Mouse (Mus musculus): ENCODE results near the gene Tmem178b. TPM values are rescaled to one million over a fixed set of nuclear protein-coding genes. Genes with fewer than 3 reads are reported as not detected.

Tmem178b gene
- total and polyA plus RNA-seq, 2 experiments from 2014 or later = 0.07 TPM; not detected in 1

DNA sequence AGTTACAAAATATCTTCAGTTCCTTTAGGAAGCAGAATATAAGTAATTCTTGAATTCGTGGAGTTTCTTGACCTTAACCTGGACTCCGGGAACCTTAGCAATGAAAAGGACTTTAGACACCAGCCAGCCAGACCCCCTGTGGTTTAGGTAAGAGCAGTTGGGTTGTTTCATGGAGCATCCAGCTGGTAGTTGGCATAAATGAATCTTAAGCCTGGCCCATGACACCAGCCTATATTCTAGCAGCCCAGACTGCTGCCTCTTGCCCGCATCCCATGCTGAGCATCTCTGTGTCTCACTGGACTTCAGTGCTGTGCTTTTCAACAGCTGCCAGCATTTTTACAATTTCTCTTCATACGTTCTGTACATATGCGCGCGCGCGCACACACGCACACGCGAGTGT lies 344.1 kb downstream of the Tmem178b start:
- no peaks in the 10 kb centered on the region for H3K9me3 ChIP-seq (replicated peaks; ENCODE audit: control insufficient read depth, low read length)
- no peak overlapping the region for H3K27ac ChIP-seq (ENCODE audit: low read depth)
- H3K36me3 ChIP-seq (replicated peaks; ENCODE audit: control insufficient read depth, insufficient read depth, low read length) = no peaks in the 10 kb centered on the region
- no peaks in the 10 kb centered on the region for H3K27me3 ChIP-seq (ENCODE audit: control insufficient read depth, insufficient read depth, low read length)
- H3K9ac ChIP-seq (replicated peaks; ENCODE audit: low read depth, low read length) = no peak overlapping the region
- TF ChIP-seq CTCF (IDR thresholded peaks at IDR 0.05; ENCODE audit: low read depth) = no peak
- no peak for TF ChIP-seq EP300 (IDR thresholded peaks at IDR 0.05; ENCODE audit: low read depth)
- ATAC-seq (ENCODE audit: insufficient read depth, low read depth) (no peak), DNase-seq (ENCODE audit: low spot score) (no peak)
- H3K4me3 ChIP-seq (ENCODE audit: low read depth, low read length) = no peak overlapping the region
- 95% methylated on average over 12 of the region's 12 CpGs for WGBS
- no peaks in the 10 kb centered on the region for H3K4me1 ChIP-seq (ENCODE audit: control insufficient read depth, insufficient read depth)
- H3K4me2 ChIP-seq (ENCODE audit: low read depth, low read length) = no peak overlapping the region

DNA sequence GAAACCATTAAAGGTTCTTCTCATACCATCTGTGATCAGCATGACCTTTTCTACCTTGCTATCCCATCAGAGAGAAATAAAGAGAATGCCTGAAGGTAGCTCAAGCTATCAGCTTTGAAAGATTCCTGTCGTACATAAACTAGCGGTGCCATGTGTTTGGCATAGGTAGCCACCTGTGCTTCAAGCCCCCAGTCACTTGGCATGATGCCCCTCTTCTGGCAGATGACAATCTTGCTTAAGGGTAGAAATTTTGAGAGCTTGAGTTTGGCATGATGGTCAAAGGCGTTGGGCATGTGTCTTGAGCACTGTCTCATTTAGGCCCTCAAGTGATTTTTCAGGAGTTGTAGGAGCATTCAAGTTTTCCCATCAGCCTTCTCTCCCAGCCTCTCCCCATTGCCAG lies 344.6 kb downstream of the Tmem178b start:
- DNase-seq (ENCODE audit: low spot score) = no peak
- no peaks in the 10 kb centered on the region for H3K27me3 ChIP-seq (ENCODE audit: control insufficient read depth, insufficient read depth, low read length)
- no peak for ATAC-seq (ENCODE audit: insufficient read depth, low read depth)
- TF ChIP-seq EP300 (IDR thresholded peaks at IDR 0.05; ENCODE audit: low read depth) (no peak), CTCF (IDR thresholded peaks at IDR 0.05; ENCODE audit: low read depth) (no peak)
- no peaks in the 10 kb centered on the region for H3K4me1 ChIP-seq (ENCODE audit: control insufficient read depth, insufficient read depth)
- H3K4me3 ChIP-seq (ENCODE audit: low read depth, low read length) = no peak overlapping the region
- WGBS = 78% methylated on average over 3 of the region's 3 CpGs
- H3K27ac ChIP-seq (ENCODE audit: low read depth) = no peak overlapping the region
- H3K9me3 ChIP-seq (replicated peaks; ENCODE audit: control insufficient read depth, low read length) = no peaks in the 10 kb centered on the region
- no peaks in the 10 kb centered on the region for H3K36me3 ChIP-seq (replicated peaks; ENCODE audit: control insufficient read depth, insufficient read depth, low read length)
- no peak overlapping the region for H3K4me2 ChIP-seq (ENCODE audit: low read depth, low read length)
- H3K9ac ChIP-seq (replicated peaks; ENCODE audit: low read depth, low read length) = no peak overlapping the region

DNA sequence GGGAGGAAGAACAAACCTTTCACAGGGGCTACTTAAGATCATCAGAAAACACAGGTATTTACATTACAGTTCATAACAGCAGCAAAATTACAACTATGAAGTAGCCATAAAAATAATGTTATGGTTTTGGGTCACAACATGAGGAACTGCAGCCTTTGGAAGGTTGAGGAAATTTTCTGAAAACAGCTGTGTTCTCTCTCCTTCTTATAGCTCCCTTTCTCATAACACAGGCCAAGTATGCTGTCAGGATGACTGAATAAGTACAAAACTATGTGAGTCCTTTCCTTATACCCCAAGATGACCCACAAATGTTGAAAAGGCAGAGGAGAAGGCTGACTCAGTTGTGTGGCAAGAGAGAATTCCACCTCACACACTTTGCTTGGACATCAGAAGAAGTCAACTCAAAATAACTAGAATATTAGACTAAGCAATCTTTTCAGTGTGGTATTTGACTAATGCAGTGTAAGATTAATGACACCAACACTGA lies 347.6 kb downstream of the Tmem178b start:
- DNase-seq (ENCODE audit: low spot score) (no peak), ATAC-seq (ENCODE audit: insufficient read depth, low read depth) (no peak)
- H3K27ac ChIP-seq (ENCODE audit: low read depth) = no peak overlapping the region

DNA sequence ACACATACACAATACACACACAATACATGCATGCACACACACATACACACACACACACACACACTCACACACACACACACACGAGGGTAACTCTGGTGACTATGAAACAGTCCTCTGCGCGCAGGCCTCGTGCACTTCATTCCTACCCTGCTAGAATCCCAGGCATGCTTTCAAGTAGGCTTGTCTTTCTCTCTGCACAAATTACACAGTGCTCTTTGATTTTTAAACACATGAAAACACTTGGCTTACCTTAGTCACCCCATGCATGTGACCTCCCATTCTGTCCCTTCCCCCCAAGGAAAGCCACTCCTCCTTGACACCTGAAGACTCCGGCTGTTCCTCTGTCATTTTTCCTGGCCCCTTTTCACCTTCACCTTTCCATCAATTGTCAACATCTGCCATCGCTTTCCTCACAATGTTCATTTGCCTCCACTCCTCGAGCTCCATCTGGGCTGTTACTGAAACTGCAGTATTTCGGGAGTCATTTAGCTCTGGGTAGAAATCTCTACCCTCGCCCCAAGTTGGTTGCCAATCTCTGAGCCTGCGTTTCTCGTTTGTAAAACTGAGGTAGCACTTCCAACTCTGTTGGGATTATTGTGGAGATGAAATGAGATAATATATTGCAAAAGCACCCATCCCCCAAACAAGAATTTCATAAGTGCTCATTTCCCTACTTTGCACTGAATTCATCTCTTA lies 352.7 kb downstream of the Tmem178b start:
- DNase-seq (ENCODE audit: low spot score) (no peak), ATAC-seq (ENCODE audit: insufficient read depth, low read depth) (no peak)
- Histone ChIP-seq H3K9me3 (replicated peaks; ENCODE audit: control insufficient read depth, low read length) (no peaks in the 10 kb centered on the region), H3K27ac (ENCODE audit: low read depth) (no peak overlapping the region), H3K36me3 (replicated peaks; ENCODE audit: control insufficient read depth, insufficient read depth, low read length) (no peaks in the 10 kb centered on the region), H3K27me3 (ENCODE audit: control insufficient read depth, insufficient read depth, low read length) (no peaks in the 10 kb centered on the region), H3K4me3 (ENCODE audit: low read depth, low read length) (no peak overlapping the region), H3K4me2 (ENCODE audit: low read depth, low read length) (no peak overlapping the region), H3K9ac (replicated peaks; ENCODE audit: low read depth, low read length) (no peak overlapping the region), H3K4me1 (ENCODE audit: control insufficient read depth, insufficient read depth) (no peaks in the 10 kb centered on the region)
- WGBS = 76% methylated on average over 11 of the region's 11 CpGs
- TF ChIP-seq CTCF (IDR thresholded peaks at IDR 0.05; ENCODE audit: low read depth) = no peak
- no peak for TF ChIP-seq EP300 (IDR thresholded peaks at IDR 0.05; ENCODE audit: low read depth)

More for the DNA sequence above, 347.6 kb downstream of the Tmem178b start:
- no peak overlapping the region for H3K4me2 ChIP-seq (ENCODE audit: low read depth, low read length)
- no peaks in the 10 kb centered on the region for H3K4me1 ChIP-seq (ENCODE audit: control insufficient read depth, insufficient read depth)
- H3K4me3 ChIP-seq (ENCODE audit: low read depth, low read length) = no peak overlapping the region
- no peaks in the 10 kb centered on the region for H3K36me3 ChIP-seq (replicated peaks; ENCODE audit: control insufficient read depth, insufficient read depth, low read length)
- H3K9ac ChIP-seq (replicated peaks; ENCODE audit: low read depth, low read length) = no peak overlapping the region
- no peaks in the 10 kb centered on the region for H3K27me3 ChIP-seq (ENCODE audit: control insufficient read depth, insufficient read depth, low read length)
- TF ChIP-seq CTCF (IDR thresholded peaks at IDR 0.05; ENCODE audit: low read depth) (no peak), EP300 (IDR thresholded peaks at IDR 0.05; ENCODE audit: low read depth) (no peak)
- no peaks in the 10 kb centered on the region for H3K9me3 ChIP-seq (replicated peaks; ENCODE audit: control insufficient read depth, low read length)

DNA sequence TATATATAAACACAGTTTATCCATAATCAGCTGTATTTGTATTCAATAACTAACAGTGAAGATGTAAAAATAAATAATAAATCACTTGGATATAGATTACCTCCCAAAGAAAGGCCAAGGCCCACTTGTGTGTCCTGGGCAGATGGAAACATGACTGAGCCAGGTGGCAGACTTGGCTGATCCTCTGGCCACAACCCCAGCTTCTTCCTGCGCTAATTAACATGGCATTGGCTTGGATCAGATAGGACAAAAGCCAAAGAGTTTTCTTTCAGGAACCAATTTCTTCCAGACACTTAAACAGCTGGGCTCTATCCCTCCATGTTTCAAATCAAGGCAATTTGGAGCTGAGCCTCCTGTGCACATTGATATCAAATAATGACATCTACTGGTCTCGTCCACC lies 355.9 kb downstream of the Tmem178b start:
- Histone ChIP-seq H3K4me3 (ENCODE audit: low read depth, low read length) (no peak overlapping the region), H3K9me3 (replicated peaks; ENCODE audit: control insufficient read depth, low read length) (no peaks in the 10 kb centered on the region), H3K27ac (ENCODE audit: low read depth) (no peak overlapping the region), H3K9ac (replicated peaks; ENCODE audit: low read depth, low read length) (no peak overlapping the region), H3K4me1 (ENCODE audit: control insufficient read depth, insufficient read depth) (no peaks in the 10 kb centered on the region), H3K27me3 (ENCODE audit: control insufficient read depth, insufficient read depth, low read length) (no peaks in the 10 kb centered on the region), H3K4me2 (ENCODE audit: low read depth, low read length) (no peak overlapping the region), H3K36me3 (replicated peaks; ENCODE audit: control insufficient read depth, insufficient read depth, low read length) (no peaks in the 10 kb centered on the region)
- 68% methylated on average over 2 of the region's 2 CpGs for WGBS
- TF ChIP-seq CTCF (IDR thresholded peaks at IDR 0.05; ENCODE audit: low read depth) (no peak), EP300 (IDR thresholded peaks at IDR 0.05; ENCODE audit: low read depth) (no peak)
- no peak for DNase-seq (ENCODE audit: low spot score)
- no peak for ATAC-seq (ENCODE audit: insufficient read depth, low read depth)

DNA sequence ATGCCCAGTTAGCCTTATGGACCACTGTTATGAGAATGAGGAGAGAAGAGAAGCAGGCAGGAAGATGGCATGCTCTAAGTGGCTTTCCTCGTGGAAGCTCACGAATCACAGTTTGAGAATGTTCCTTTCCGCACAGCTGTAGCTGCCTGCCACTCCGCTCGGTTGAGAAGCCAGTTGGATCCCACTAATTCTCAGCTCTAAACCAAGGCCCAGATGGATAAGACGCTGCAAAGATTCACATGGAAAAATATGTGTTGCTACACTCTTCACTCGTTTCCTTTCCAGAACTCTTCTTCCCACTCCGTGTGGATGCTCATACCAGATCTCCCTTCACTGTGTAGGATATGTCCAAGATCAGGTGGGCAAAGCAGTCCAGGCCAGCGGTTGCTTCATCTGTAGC lies 356.9 kb downstream of the Tmem178b start:
- TF ChIP-seq CTCF (IDR thresholded peaks at IDR 0.05; ENCODE audit: low read depth) = no peak
- no peak for TF ChIP-seq EP300 (IDR thresholded peaks at IDR 0.05; ENCODE audit: low read depth)
- Histone ChIP-seq H3K4me3 (ENCODE audit: low read depth, low read length) (no peak overlapping the region), H3K27me3 (ENCODE audit: control insufficient read depth, insufficient read depth, low read length) (no peaks in the 10 kb centered on the region), H3K36me3 (replicated peaks; ENCODE audit: control insufficient read depth, insufficient read depth, low read length) (no peaks in the 10 kb centered on the region), H3K4me1 (ENCODE audit: control insufficient read depth, insufficient read depth) (no peaks in the 10 kb centered on the region), H3K9ac (replicated peaks; ENCODE audit: low read depth, low read length) (no peak overlapping the region), H3K4me2 (ENCODE audit: low read depth, low read length) (no peak overlapping the region), H3K27ac (ENCODE audit: low read depth) (no peak overlapping the region), H3K9me3 (replicated peaks; ENCODE audit: control insufficient read depth, low read length) (no peaks in the 10 kb centered on the region)
- no peak for ATAC-seq (ENCODE audit: insufficient read depth, low read depth)
- 77% methylated on average over 9 of the region's 9 CpGs for WGBS
- no peak for DNase-seq (ENCODE audit: low spot score)

All from heart, postnatal 0 days (tissue).